Mouse (Mus musculus) E14TG2a.4 (cell line): Measurements from ENCODE around the gene Ipo5.

Experiments
- CTCF ChIP-seq: conservative IDR thresholded peaks from 2 replicates; pipeline ENCODE4 v1.5.1; 2014; ENCODE audit warnings: low read length
- POU5F1 ChIP-seq: IDR thresholded peaks from 2 replicates; pipeline ENCODE4 v1.6.1; 2014; ENCODE audit warnings: low read length, borderline replicate concordance

DNA sequence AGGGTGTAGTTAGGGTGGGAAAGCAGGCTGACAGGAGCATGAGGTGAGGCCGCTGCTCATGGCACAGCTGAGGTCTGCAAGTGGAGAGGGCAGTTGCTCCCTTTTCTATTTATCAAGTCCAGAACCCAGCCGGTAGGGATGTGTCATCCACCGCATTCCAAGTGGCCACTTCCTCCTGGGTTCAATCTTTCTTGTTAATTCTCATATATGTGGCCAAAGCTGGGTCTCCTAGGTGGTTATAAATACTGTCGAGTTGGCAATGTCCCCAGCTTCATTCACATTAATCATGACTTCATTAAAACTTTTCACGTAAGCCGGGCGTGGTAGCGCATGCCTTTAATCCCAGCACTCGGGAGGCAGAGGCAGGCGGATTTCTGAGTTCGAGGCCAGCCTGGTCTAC, 22.3 kb upstream of the Ipo5 start:
- TF ChIP-seq CTCF (no peak), POU5F1 (no peak)
